Mouse (Mus musculus) midbrain, embryonic 11.5 days (tissue): ENCODE measurements around the gene Olfr1333. TPM values are rescaled to one million over a fixed set of nuclear protein-coding genes. Genes with fewer than 3 reads are reported as not detected.
"Not testable (repeated sequence)": the region's sequence is repeated elsewhere in the genome, so short reads cannot be mapped to it uniquely, and the experiment has no call there.

Experiments used
- ATAC-seq: fragments of 200-750 bp; cut with Nextera tagmentation; 2 replicates; pipeline ENCODE4 v1.8.0; 2017; ENCODE audit warnings: moderate TSS enrichment, moderate library complexity; ENCODE audit not compliant: low FRiP score
- DNase-seq: peaks from one replicate; pipeline ENCODE4 v3.0.0; 2015; ENCODE audit warnings: low spot score; ENCODE audit errors: missing footprints
- H3K27ac ChIP-seq: fragments of 300-500 bp; sonication (generic); 2 replicates; pipeline ENCODE4 v1.5.1; 2014; ENCODE audit warnings: low read depth, low read length
- H3K27me3 ChIP-seq: fragments of 300-500 bp; sonication (generic); 2 replicates; pipeline ENCODE4 v1.6.1; 2014; ENCODE audit warnings: mild to moderate bottlenecking, low read length, moderate library complexity, mixed read lengths; ENCODE audit not compliant: control insufficient read depth, insufficient read depth
- H3K36me3 ChIP-seq: fragments of 300-500 bp; sonication (generic); 2 replicates; pipeline ENCODE4 v1.6.1; 2014; ENCODE audit warnings: mild to moderate bottlenecking, low read length, moderate library complexity, mixed read lengths; ENCODE audit not compliant: control insufficient read depth, insufficient read depth
- H3K4me1 ChIP-seq: fragments of 300-500 bp; sonication (generic); 2 replicates; pipeline ENCODE4 v1.6.1; 2014; ENCODE audit warnings: low read length; ENCODE audit not compliant: control insufficient read depth, insufficient read depth
- H3K4me2 ChIP-seq: fragments of 300-500 bp; sonication (generic); 2 replicates; pipeline ENCODE4 v1.6.1; 2014; ENCODE audit warnings: mild to moderate bottlenecking, moderate library complexity
- H3K4me3 ChIP-seq: fragments of 300-500 bp; sonication (generic); 2 replicates; pipeline ENCODE4 v1.5.1; 2014; ENCODE audit warnings: low read depth, low read length
- H3K9ac ChIP-seq: fragments of 300-500 bp; sonication (generic); 2 replicates; pipeline ENCODE4 v1.6.1; 2014; ENCODE audit warnings: low read length
- H3K9me3 ChIP-seq: fragments of 300-500 bp; sonication (generic); 2 replicates; pipeline ENCODE4 v1.6.1; 2016; ENCODE audit warnings: low read length; ENCODE audit not compliant: control insufficient read depth
- WGBS: fragments of 180-500 bp; shearing (Covaris S2); extraction: QIAGEN DNeasy Blood & Tissue Kit; methylation state at CpG from one replicate; pipeline ENCODE4 v1.1.7; 2014; 5-methylcytosine and 5-hydroxymethylcytosine counted together
- polyA plus RNA-seq: library from polyadenylated mRNA; unstranded; fragments of >200 nt; fragmentation: Nextera tagmentation; extraction: Ambion mirVana; gene quantifications from 2 replicates; pipeline ENCODE4 v1.2.1, GENCODE M21; 2014

The Olfr1333 gene
- not detected in 2 replicates for polyA plus RNA-seq

- ATAC-seq, result no peak
- no peak for DNase-seq
- no peak within 1 kb of the TSS for H3K4me3 ChIP-seq
These were observed at the start of gene Olfr1333 for GRCm38 (mm10) chr4:118836179-118836578. Olfr1333 (minus strand) TSS chr4:118836279.

GRCm38 (mm10) chr4:118867566-118867965, 31.5 kb upstream of the Olfr1333 start:
- no peaks in the 10 kb centered on the region for H3K27me3 ChIP-seq

More at GRCm38 (mm10) chr4:118836179-118836578, at the start of gene Olfr1333:
- H3K4me2 ChIP-seq, result no peak within 1 kb of the TSS
- H3K9me3 ChIP-seq, result no peaks in the 10 kb centered on the region
- H3K27me3 ChIP-seq, result no peaks in the 10 kb centered on the region
- 81% methylated on average over 1 of the region's 1 CpGs for WGBS
- H3K9ac ChIP-seq, result no peak within 1 kb of the TSS
- H3K36me3 ChIP-seq, result no peaks in the 10 kb centered on the region
- no peaks in the 10 kb centered on the region for H3K4me1 ChIP-seq
- no peak within 1 kb of the TSS for H3K27ac ChIP-seq

GRCm38 (mm10) chr4:118864349-118864748, 28.3 kb upstream of the Olfr1333 start, which contains the start of gene Olfr1331:
Olfr1331 (plus strand) TSS chr4:118864649.
- no peak within 1 kb of the TSS for H3K4me3 ChIP-seq
- H3K27me3 ChIP-seq, result no peaks in the 10 kb centered on the region
- ATAC-seq, result no peak
- H3K9ac ChIP-seq, result no peak within 1 kb of the TSS
- no peak for DNase-seq
- no peaks in the 10 kb centered on the region for H3K4me1 ChIP-seq
- WGBS, result 96% methylated on average over 1 of the region's 1 CpGs
- no peak within 1 kb of the TSS for H3K4me2 ChIP-seq
- H3K9me3 ChIP-seq, result no peaks in the 10 kb centered on the region
- no peaks in the 10 kb centered on the region for H3K36me3 ChIP-seq
- no peak within 1 kb of the TSS for H3K27ac ChIP-seq

More at GRCm38 (mm10) chr4:118867566-118867965, 31.5 kb upstream of the Olfr1333 start:
- no peak overlapping the region for H3K4me2 ChIP-seq
- no peak overlapping the region for H3K4me3 ChIP-seq
- ATAC-seq, result no peak
- H3K9me3 ChIP-seq, result no peaks in the 10 kb centered on the region
- DNase-seq, result no peak
- no peaks in the 10 kb centered on the region for H3K4me1 ChIP-seq
- H3K27ac ChIP-seq, result no peak overlapping the region
- no peaks in the 10 kb centered on the region for H3K36me3 ChIP-seq
- no peak overlapping the region for H3K9ac ChIP-seq

DNA sequence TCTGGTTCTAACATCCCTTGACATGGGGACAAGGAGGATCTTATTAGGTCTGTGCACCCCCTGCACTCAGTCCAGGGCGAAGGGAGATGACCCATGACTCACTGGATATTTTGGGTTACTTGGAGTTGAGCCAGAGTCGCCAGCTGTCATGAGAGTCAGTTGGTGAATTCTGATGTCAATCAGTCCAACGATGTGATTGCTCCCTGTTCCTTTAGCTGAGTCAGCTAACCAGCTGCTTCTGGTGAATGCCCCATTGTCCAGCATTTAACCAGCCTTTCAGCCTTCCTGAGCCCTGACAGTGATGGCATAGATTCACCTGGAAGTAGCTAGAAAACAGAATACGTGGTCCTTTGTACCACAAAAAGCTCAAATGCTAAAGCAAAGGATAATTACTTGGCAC, 26.6 kb upstream of the Olfr1333 start:
- 69% methylated on average over 4 of the region's 4 CpGs for WGBS
- Histone ChIP-seq H3K4me2 (no peak overlapping the region), H3K27me3 (no peaks in the 10 kb centered on the region), H3K4me3 (no peak overlapping the region), H3K27ac (no peak overlapping the region), H3K4me1 (no peaks in the 10 kb centered on the region), H3K9me3 (no peaks in the 10 kb centered on the region), H3K36me3 (no peaks in the 10 kb centered on the region), H3K9ac (no peak overlapping the region)
- ATAC-seq, result no peak
- DNase-seq, result no peak

- 81% methylated on average over 1 of the region's 1 CpGs for WGBS
- H3K4me2 ChIP-seq, result no peak overlapping the region
- no peaks in the 10 kb centered on the region for H3K36me3 ChIP-seq
- H3K4me3 ChIP-seq, result no peak overlapping the region
- DNase-seq (no peak), ATAC-seq (no peak)
- H3K9me3 ChIP-seq, result no peaks in the 10 kb centered on the region
- H3K27me3 ChIP-seq, result no peaks in the 10 kb centered on the region
- H3K27ac ChIP-seq, result no peak overlapping the region
- H3K9ac ChIP-seq, result no peak overlapping the region
- no peaks in the 10 kb centered on the region for H3K4me1 ChIP-seq
These were observed 25.7 kb upstream of the Olfr1333 start for GRCm38 (mm10) chr4:118861791-118862190.

- 100% methylated on average over 1 of the region's 1 CpGs for WGBS
- no peak overlapping the region for H3K4me3 ChIP-seq
- ATAC-seq, result no peak
- H3K9me3 ChIP-seq, result no peaks in the 10 kb centered on the region
- no peaks in the 10 kb centered on the region for H3K27me3 ChIP-seq
- H3K4me1 ChIP-seq, result no peaks in the 10 kb centered on the region
- no peak overlapping the region for H3K27ac ChIP-seq
- DNase-seq, result no peak
- H3K36me3 ChIP-seq, result no peaks in the 10 kb centered on the region
- no peak overlapping the region for H3K9ac ChIP-seq
- no peak overlapping the region for H3K4me2 ChIP-seq
These were observed 17.2 kb downstream of the Olfr1333 start for GRCm38 (mm10) chr4:118818921-118819320.

GRCm38 (mm10) chr4:118809844-118810243, 26.2 kb downstream of the Olfr1333 start, which contains the start of gene Olfr1335:
Olfr1335 (minus strand) TSS chr4:118809944.
- no peaks in the 10 kb centered on the region for H3K27me3 ChIP-seq
- H3K9me3 ChIP-seq, result no peaks in the 10 kb centered on the region
- no peak for ATAC-seq
- no peak within 1 kb of the TSS for H3K9ac ChIP-seq
- no peaks in the 10 kb centered on the region for H3K36me3 ChIP-seq
- no peak for DNase-seq
- H3K27ac ChIP-seq, result no peak within 1 kb of the TSS
- no peak within 1 kb of the TSS for H3K4me2 ChIP-seq
- no peaks in the 10 kb centered on the region for H3K4me1 ChIP-seq
- H3K4me3 ChIP-seq, result no peak within 1 kb of the TSS
- WGBS, result 95% methylated on average over 4 of the region's 4 CpGs

GRCm38 (mm10) chr4:118792796-118793195, 43.3 kb downstream of the Olfr1333 start:
- not testable (repeated sequence) for ATAC-seq, H3K9ac ChIP-seq

GRCm38 (mm10) chr4:118782486-118782885, 53.6 kb downstream of the Olfr1333 start, which contains the start of gene Olfr1337:
Olfr1337 (minus strand) TSS chr4:118782586.
- no peak within 1 kb of the TSS for H3K27ac ChIP-seq
- ATAC-seq (no peak), DNase-seq (no peak)
- H3K4me2 ChIP-seq, result no peak within 1 kb of the TSS
- WGBS, result 86% methylated on average over 2 of the region's 2 CpGs
- no peak within 1 kb of the TSS for H3K9ac ChIP-seq
- no peaks in the 10 kb centered on the region for H3K36me3 ChIP-seq
- no peaks in the 10 kb centered on the region for H3K9me3 ChIP-seq
- H3K27me3 ChIP-seq, result no peaks in the 10 kb centered on the region
- H3K4me1 ChIP-seq, result no peaks in the 10 kb centered on the region
- no peak within 1 kb of the TSS for H3K4me3 ChIP-seq

More at GRCm38 (mm10) chr4:118792796-118793195, 43.3 kb downstream of the Olfr1333 start:
- DNase-seq, H3K9me3 ChIP-seq, H3K27me3 ChIP-seq, H3K4me1 ChIP-seq, H3K4me3 ChIP-seq, H3K27ac ChIP-seq, H3K36me3 ChIP-seq, H3K4me2 ChIP-seq: not testable (repeated sequence)
